Mouse (Mus musculus): ENCODE data around the gene Lrig3. TPM values are rescaled to one million over a fixed set of nuclear protein-coding genes. Genes with fewer than 3 reads are reported as not detected.

Gene Lrig3
- polyA plus RNA-seq, 1 experiment from 2014 or later, result 10.4 TPM

GRCm38 (mm10) chr10:126013667-126014066, 47.7 kb downstream of the Lrig3 start:
- Histone ChIP-seq H3K4me2 (no peak overlapping the region), H3K27me3 (no peaks in the 10 kb centered on the region), H3K4me1 (no peaks in the 10 kb centered on the region), H3K4me3 (no peak overlapping the region), H3K36me3 (peaks cover 76% of the 10 kb centered on the region), H3K9me3 (no peaks in the 10 kb centered on the region), H3K27ac (no peak overlapping the region), H3K9ac (no peak overlapping the region)
- no peak for ATAC-seq (ENCODE audit: borderline replicate concordance, extremely low read depth, low FRiP score, low TSS enrichment)
- 85% methylated on average over 11 of the region's 11 CpGs for WGBS

GRCm38 (mm10) chr10:126014673-126015072, 48.7 kb downstream of the Lrig3 start:
- WGBS, result 85% methylated on average over 8 of the region's 8 CpGs
- no peak overlapping the region for H3K27ac ChIP-seq
- H3K27me3 ChIP-seq, result no peaks in the 10 kb centered on the region
- no peaks in the 10 kb centered on the region for H3K4me1 ChIP-seq
- no peak for ATAC-seq (ENCODE audit: borderline replicate concordance, extremely low read depth, low FRiP score, low TSS enrichment)
- no peak overlapping the region for H3K4me2 ChIP-seq
- no peaks in the 10 kb centered on the region for H3K9me3 ChIP-seq
- no peak overlapping the region for H3K4me3 ChIP-seq
- H3K9ac ChIP-seq, result no peak overlapping the region
- peaks cover 66% of the 10 kb centered on the region for H3K36me3 ChIP-seq

GRCm38 (mm10) chr10:126015644-126016043, 49.7 kb downstream of the Lrig3 start:
- Histone ChIP-seq H3K4me1 (no peaks in the 10 kb centered on the region), H3K9ac (no peak overlapping the region), H3K9me3 (no peaks in the 10 kb centered on the region), H3K27ac (no peak overlapping the region), H3K27me3 (no peaks in the 10 kb centered on the region), H3K4me3 (no peak overlapping the region), H3K36me3 (peaks cover 56% of the 10 kb centered on the region), H3K4me2 (no peak overlapping the region)
- no peak for ATAC-seq (ENCODE audit: borderline replicate concordance, extremely low read depth, low FRiP score, low TSS enrichment)
- WGBS, result 91% methylated on average over 6 of the region's 6 CpGs

- H3K4me2 ChIP-seq, result no peak overlapping the region
- peaks cover 25% of the 10 kb centered on the region for H3K36me3 ChIP-seq
- H3K9ac ChIP-seq, result no peak overlapping the region
- H3K9me3 ChIP-seq, result no peaks in the 10 kb centered on the region
- ATAC-seq (ENCODE audit: borderline replicate concordance, extremely low read depth, low FRiP score, low TSS enrichment), result no peak
- H3K27me3 ChIP-seq, result no peaks in the 10 kb centered on the region
- H3K4me1 ChIP-seq, result no peaks in the 10 kb centered on the region
- H3K4me3 ChIP-seq, result no peak overlapping the region
- no peak overlapping the region for H3K27ac ChIP-seq
- WGBS, result 75% methylated on average over 15 of the region's 15 CpGs
These were observed 53.5 kb downstream of the Lrig3 start for GRCm38 (mm10) chr10:126019350-126019991.

DNA sequence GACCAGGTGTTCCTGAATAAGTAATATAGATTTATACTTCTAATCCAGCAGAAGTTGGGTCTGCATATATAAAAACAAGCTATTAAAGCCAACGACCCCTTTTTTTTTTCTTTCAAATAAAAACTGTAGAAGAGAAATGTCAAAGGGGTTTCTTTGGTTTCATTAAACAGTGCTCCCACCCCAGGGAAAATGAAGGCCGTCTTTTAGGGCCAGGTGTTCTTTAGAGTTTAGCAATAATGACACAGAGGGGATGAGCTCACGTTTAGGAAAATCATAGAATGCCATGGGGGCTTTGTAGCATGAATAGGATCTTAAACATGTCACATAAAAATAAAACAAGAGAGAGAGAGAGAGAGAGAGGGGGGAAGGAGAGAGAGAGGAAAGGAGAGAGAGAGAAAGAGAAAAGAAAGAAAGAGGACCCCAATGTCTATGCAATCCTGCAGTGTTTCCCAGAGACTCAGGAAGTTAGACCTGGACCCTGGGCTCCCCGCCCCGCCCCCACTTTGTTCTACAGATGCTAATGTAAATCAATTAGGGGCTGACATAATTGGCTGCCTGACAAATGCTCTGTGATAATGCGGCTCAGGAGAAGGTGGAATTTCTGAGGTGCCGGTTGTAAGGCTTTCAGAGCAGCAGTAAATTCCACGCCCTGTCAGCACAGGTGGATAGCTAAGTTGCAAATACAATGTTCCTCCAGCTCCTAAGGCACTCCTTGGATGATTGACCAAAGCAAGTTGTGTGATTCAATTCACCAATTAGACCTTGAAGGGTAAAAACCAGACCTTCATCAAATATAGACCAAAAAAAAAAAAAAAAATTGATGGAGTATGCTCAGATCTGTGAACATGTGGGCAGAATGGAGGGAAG, 62.8 kb downstream of the Lrig3 start:
- H3K36me3 ChIP-seq, result no peaks in the 10 kb centered on the region
- ATAC-seq (ENCODE audit: borderline replicate concordance, extremely low read depth, low FRiP score, low TSS enrichment), result no peak
- H3K4me2 ChIP-seq, result no peak overlapping the region
- no peak overlapping the region for H3K4me3 ChIP-seq
- no peak overlapping the region for H3K27ac ChIP-seq
- H3K27me3 ChIP-seq, result no peaks in the 10 kb centered on the region
- no peaks in the 10 kb centered on the region for H3K9me3 ChIP-seq
- no peak overlapping the region for H3K9ac ChIP-seq
- WGBS, result 35% methylated on average over 8 of the region's 8 CpGs
- H3K4me1 ChIP-seq, result no peaks in the 10 kb centered on the region

DNA sequence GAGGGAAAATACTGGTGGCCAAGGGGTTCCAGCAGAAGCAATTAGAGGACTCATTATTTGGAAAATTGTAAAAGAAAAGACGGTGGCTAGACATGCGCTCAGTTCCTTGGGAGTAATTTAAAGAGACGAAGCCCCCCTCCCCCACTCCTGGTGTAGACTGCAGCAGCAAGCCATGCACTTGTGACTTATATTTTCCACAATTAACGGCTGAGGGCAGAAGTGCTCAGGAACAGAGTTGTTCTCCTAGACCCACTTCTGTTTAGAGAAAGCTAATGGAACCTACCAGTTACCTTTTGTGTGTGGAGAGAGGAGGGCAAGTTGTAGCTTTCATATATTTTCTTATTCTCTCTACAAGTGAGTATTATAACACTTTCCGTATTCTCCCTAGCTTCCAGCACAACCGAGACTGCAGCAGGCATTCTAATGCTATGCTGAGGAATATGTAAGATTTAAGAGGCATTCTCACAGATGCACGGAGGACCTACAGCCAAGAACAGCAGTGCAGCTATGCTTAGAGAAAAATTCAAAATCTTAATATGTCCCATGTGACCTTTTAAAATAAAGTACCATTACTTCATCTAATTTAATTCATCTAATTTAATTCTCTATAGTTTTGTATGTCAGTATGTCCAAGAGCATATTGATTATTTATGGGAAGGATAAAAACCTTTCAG, 63.6 kb downstream of the Lrig3 start:
- no peaks in the 10 kb centered on the region for H3K36me3 ChIP-seq
- no peak for ATAC-seq (ENCODE audit: borderline replicate concordance, extremely low read depth, low FRiP score, low TSS enrichment)

DNA sequence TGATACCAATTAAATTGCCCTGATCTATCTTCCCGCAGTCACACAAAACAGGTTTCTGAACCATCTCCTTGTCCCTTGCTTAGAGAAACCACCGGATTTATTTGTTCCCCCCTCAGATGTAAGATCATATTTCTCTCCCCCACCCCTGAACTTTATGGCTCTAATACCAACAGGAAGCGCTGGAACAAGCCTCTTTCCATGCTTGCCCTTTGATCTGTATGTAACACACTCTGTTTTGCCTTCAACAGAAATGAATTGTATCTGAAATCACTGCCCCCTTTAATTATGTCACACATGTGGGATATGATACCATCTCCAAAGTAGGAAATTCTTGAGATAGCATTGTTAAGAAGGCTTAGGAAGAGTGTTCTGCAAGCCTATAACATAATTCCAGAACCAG, 90.9 kb downstream of the Lrig3 start:
- Histone ChIP-seq H3K4me2 (no peak overlapping the region), H3K4me1 (no peaks in the 10 kb centered on the region), H3K36me3 (no peaks in the 10 kb centered on the region), H3K9ac (no peak overlapping the region), H3K27me3 (no peaks in the 10 kb centered on the region), H3K4me3 (no peak overlapping the region), H3K9me3 (no peaks in the 10 kb centered on the region), H3K27ac (no peak overlapping the region)
- 41% methylated on average over 3 of the region's 3 CpGs for WGBS
- ATAC-seq (ENCODE audit: borderline replicate concordance, extremely low read depth, low FRiP score, low TSS enrichment), result no peak

More for the DNA sequence above, 63.6 kb downstream of the Lrig3 start:
- H3K9ac ChIP-seq, result no peak overlapping the region
- H3K4me3 ChIP-seq, result no peak overlapping the region
- 74% methylated on average over 7 of the region's 7 CpGs for WGBS
- H3K4me1 ChIP-seq, result no peaks in the 10 kb centered on the region
- H3K9me3 ChIP-seq, result no peaks in the 10 kb centered on the region
- H3K27ac ChIP-seq, result no peak overlapping the region
- no peak overlapping the region for H3K4me2 ChIP-seq
- H3K27me3 ChIP-seq, result no peaks in the 10 kb centered on the region

DNA sequence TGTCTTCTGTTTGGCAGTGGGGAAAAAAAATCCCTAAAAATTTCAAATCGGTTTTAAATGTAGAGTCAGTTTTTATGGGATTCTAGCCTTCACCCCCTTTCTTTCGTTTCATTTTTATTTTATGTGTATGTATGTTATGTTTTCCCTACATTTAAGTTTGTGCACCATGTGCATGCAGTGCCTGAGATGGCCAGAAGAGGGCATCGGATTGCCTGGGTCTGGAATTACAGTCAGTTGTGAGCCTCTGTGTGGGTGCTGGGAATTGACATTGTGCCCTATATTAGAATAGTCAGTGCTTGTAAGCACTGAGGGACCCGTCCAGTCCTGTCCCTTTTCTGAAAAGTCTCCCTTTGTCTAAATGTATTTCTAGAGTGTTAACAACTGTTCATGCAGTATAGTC, 96.8 kb downstream of the Lrig3 start:
- 80% methylated on average over 4 of the region's 4 CpGs for WGBS
- Histone ChIP-seq H3K9me3 (no peaks in the 10 kb centered on the region), H3K9ac (no peak overlapping the region), H3K27ac (no peak overlapping the region), H3K27me3 (no peaks in the 10 kb centered on the region), H3K36me3 (no peaks in the 10 kb centered on the region), H3K4me1 (no peaks in the 10 kb centered on the region), H3K4me2 (no peak overlapping the region), H3K4me3 (no peak overlapping the region)
- no peak for ATAC-seq (ENCODE audit: borderline replicate concordance, extremely low read depth, low FRiP score, low TSS enrichment)

Small RNA genes within 50 kb of the gene (microRNA-seq; reads per million reads assigned to microRNA genes)
- not detected for gene Gm22183
